Mouse (Mus musculus): ENCODE data around the gene Nae1.
"Not testable (repeated sequence)": the region's sequence is repeated elsewhere in the genome, so short reads cannot be mapped to it uniquely, and the experiment has no call there.

Gene Nae1

DNA sequence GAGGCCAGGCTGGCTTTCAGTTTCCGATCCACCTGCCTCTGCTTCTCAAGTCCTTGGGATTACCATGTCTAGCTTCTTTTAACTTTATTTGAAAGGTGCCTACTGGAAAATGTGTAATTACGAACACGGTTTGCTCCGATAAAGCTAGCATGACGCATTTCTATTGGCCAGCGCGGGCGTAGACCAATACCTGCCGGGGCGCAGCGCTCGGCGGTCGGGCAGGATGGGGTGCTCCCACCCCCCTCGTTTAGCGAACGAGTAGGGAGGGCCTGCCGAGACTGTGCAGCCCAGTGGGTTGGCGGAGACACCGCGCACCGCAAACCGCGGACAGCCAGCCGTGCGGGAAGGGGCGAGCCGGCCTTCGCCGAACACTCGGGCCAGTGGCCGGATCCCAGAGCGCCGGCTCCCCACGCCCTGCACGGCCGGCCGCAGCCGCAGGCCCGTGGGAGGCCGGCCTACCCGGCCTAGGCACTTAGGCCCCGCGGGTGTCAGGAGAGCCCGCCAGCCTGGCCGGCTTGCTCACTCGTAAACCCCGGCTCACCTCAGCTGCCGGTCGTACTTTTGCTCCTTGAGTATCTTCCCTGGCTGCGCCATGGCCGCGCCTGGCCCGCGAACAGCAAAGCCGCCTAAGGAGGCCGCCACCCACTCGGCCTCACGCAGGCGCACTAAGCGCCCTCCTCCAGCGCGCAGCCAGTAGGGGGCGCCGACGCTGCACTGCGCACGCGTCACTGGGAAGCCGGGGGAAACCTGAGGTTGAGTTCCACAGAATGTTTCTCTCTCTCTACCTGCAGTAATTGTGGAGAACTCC is at the start of gene Nae1, which contains the start of gene Car7:
Gene Nae1, minus strand, starts transcription at position 667 of the 808 bp plus-strand sequence.
Gene Car7, plus strand, starts transcription at position 719 of the 808 bp plus-strand sequence.
- DNase-seq (ENCODE audit: low spot score): peak; percentile 90

DNA sequence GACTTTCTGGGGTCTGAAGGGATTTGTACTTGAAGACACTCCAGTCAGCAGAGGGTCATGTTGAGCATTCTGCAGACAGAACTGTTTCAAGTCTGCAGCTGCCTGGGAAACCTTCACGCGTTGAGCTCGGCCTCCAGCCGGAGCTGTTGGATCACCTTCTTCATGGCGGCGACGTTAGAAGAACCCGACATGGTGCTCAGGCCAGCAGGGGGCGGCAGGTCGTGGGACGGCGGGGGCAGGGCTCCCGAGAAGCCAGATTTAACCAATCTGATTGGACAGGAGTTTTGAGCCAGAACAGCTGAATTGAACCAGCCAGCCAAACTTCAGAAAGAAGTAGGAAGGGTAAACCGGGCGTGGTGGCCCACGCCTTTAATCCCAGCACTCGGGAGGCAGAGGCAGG is 43.2 kb upstream of the Nae1 start:
- not testable (repeated sequence) for DNase-seq (ENCODE audit: low spot score)

DNA sequence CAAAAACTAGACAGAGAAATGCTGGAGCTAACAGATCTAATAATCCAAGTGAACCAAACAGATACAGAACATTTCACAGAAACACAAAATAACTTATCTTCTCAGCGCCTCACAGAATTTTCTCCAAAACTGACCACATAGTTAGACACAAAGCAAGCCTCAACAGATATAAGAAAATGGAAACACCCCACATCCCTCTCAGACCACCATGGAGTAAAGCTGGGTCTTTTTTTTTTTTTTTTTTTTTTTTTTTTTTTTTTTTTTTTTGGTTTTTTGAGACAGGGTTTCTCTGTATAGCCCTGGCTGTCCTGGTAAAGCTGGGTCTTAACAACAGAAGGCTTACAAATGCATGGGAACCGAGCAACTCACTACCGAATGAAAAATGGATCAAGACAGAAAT is 42.4 kb upstream of the Nae1 start:
- DNase-seq (ENCODE audit: low spot score): no peak

DNA sequence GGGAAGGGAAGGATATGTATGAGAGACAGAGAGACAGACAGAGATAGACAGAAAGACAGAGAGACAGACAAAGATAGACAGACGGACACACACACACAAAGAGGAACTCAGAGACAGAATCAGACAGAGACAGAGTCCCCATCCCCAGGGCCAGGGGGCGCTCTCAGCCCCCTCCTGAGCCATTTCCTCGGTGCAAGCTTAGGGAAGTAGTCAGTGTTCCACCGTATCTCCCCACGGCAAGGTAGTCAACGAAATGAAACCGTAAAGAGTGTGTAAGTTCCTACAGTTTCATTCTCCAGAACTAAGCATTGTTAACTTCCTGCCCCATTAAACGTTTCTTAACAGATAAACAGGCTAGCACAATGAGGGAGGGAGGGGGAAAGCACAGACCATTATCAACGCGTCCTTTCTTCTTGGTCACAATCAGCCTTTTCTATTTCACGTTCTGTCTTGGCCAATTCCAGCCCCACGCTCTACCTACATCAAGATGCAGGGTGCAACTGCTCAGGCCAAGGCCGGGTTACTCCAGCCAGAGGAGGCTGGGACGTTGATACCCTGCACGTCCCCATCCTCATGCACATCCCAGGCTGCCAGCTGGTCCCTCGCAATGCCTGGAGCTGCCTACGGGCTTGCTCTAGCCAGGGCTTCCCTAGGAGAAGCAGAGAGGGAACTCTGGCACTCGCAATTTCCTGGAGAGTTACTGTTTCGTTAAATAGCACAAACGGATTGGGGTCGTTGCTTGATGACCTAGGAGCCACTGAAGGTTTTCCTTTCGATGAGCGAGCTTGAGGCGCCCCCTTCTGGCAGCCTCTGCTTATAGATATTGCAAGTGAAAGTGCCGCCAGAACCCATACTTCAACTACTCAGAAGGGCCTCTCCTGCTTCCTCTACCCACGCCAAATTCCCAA is 36.3 kb upstream of the Nae1 start:
- DNase-seq (ENCODE audit: low spot score): peak; percentile 80

DNA sequence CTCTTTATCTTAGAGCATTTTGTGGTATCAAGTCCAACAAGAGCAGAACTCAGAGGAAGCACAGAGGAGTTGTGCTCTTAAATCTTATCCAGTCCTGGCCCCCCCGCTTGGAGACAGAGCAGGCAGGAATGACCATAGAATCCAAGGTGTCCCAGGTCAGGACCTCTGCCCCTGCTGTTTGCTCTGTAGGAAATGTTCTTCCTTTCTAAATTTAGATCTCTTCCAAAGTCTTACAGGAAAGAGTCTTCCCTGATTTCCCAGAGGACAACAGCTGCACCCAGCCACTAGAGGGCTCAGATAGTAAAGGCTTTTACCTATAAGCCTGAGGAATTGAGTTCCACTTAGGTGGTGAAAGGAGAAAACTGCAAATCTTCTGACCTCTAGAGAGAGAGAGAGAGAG is 35.1 kb upstream of the Nae1 start:
- DNase-seq (ENCODE audit: low spot score): peak; percentile 69

DNA sequence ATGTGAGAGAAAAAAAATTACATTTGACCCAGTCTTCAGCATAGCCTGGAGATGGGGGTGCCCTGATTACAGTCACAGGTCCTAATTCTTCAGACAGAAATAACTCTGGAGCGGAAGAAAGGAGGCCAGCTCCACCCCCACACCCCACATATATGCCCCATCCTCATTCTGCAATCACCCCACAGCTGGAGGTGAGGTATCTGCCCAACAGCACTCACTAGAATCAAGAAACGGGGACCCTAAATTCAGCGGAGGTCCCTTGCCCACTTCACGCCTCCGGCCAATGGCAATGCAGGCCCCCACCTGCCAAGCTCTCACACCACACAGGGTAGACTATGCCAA is 31.0 kb upstream of the Nae1 start:
- no peak for DNase-seq (ENCODE audit: low spot score)

DNA sequence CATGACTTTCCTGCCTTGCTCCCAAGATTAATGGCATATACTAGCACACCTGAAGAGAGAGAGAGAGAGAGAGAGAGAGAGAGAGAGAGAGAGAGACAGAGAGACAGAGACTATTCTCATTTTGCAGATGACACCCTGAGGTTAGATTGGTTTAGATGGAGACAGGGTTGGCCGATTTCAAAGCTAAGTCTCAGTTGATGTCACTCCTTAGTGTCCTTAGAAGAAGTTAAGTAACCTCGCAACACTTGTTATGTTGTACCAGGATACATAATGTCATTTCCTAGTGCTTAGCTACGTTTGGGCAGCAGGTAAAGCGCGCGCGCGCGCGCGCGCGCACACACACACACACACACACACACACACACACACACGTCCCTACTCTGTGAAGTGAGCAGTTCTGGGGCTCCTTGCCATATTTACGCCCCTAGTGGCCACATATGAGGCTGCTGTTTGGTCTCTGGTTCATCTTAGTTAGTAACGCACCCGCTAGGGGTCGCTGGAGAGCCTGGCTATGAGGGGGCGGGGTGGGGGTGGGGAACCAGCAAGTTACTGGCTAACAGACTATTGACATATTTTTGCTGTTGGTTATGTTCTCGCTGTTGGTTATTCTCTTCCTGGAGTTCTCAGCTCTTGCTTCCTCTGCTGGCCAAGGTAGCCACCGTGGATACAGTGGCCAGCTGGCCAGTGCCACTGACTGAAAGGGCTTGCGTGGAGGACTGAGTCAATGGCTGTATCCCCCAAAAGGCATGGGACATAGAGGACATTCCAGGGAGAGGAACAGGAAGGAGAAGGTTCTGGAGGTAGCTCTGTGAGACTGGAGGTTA is 30.4 kb upstream of the Nae1 start:
- DNase-seq (ENCODE audit: low spot score): peak; percentile 83

DNA sequence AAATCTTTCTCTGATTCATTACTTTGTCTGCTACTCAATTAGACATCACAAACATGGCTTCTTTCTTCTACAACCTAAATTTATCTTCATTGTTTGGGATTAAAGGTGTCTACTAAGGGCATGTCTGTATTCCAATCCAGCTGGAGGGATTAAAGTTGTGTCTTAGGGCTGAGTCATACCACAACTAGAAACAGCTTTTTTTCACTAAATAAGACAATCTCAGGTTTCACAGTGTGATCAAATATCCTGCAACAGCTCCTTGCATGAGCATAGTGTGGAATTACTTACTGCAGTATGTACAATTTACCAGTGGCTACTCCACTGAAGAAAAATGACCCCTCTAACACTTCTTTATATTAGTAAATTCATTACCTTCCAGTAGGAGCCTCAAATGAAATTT is 26.3 kb upstream of the Nae1 start:
- no peak for DNase-seq (ENCODE audit: low spot score)

DNA sequence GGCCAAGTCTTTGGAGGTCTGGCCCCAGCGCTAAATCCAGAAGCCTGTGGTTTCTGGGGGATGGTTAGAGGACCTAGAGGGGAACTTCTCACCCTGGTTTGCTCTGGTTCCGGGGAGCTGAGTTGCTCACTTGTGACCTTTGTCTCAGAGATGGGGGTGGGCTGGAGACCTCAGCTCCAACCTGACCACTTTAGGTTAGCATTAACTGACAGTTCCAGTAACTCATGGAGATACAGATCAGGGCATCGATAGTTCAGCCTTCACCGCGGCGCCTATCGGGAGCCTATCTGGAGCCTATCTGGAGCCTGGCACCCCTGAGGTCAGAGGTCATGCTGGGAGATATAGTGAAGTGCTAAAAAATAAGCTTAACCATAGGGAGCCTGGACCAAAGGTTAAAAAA is 22.8 kb upstream of the Nae1 start:
- DNase-seq (ENCODE audit: low spot score): peak; percentile 88

DNA sequence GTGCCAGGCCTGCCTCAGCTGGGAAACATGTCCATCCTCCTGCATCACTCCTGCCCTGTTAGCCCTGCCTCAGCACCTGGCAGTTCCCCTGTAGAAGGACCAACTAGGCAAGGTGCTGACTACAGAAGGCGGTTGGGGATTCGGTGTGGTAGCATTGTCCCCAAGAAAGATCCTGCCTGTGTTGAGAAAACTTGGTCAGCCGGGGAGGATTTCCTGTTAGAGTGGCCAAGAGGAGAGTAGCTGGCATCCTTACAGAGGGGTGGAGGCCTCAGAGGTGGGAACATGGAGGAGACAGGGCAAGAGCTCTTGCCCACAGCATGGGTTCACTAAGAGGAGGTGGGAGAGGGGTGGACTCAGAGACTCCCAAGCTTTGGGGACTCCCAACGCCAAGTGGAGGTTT is 20.8 kb upstream of the Nae1 start:
- no peak for DNase-seq (ENCODE audit: low spot score)

DNA sequence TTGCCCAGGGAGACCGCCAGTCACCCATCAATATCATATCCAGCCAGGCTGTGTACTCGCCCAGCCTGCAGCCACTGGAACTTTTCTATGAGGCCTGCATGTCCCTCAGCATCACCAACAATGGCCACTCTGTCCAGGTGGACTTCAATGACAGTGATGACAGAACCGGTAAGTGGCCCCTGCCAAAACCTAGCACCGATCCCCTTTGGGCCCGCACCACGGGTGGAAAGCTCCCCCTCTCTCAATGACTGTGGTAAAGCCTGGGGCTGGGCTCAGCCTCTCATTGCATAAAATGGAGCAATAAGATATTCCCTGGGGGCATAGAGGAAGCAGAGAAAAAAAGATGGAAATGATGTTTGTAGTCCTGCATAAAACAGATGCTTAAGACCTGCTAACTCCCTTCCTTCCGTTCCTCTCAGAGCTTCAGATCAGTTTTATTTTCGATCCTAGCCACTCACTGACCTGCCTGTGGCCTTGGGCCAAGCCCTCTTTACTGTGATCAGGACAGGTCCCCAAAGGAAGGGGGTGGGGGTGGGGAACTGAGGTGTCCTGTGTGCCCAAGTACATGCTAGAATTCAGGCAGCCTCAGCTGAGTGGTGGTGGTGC is 9.1 kb upstream of the Nae1 start:
- DNase-seq (ENCODE audit: low spot score): no peak

DNA sequence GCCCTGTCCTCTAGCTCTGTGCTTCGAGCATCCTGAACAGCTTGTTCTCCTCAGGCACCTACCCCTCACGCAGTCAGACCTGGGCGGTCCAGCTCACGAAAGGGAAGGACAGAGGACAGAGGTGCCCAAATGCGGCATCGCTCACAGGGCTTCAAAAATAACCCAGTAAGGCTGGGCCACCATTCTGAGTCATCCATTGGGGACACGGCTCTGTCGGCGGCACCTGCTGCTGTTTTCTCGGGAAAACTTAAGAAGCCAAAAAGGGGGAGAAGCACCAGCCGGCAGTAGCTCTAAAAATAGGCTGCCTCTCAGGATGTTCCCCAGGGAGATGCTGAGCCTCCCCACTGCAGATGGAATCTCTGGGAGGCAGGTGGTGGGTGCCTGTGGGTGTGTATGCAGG is 7.7 kb upstream of the Nae1 start:
- no peak for DNase-seq (ENCODE audit: low spot score)

DNA sequence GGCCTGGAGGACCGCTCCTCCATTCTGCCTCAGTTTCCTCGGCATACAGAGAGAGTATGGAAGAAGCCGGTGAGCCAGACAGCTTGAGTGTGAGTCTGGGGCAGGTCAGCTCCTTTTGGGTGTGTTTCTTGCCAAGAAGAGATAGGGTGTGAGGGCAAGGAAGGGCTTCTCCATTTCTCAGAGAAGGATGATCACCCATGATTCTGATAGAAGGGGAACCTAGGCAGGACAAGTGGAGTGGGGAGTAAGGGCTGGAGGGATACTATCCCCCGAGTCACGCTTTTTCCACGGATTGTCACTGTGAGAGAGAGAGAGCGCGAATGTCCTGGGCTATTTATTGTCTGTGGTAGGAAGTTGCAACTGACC is 7.1 kb upstream of the Nae1 start:
- DNase-seq (ENCODE audit: low spot score): no peak

DNA sequence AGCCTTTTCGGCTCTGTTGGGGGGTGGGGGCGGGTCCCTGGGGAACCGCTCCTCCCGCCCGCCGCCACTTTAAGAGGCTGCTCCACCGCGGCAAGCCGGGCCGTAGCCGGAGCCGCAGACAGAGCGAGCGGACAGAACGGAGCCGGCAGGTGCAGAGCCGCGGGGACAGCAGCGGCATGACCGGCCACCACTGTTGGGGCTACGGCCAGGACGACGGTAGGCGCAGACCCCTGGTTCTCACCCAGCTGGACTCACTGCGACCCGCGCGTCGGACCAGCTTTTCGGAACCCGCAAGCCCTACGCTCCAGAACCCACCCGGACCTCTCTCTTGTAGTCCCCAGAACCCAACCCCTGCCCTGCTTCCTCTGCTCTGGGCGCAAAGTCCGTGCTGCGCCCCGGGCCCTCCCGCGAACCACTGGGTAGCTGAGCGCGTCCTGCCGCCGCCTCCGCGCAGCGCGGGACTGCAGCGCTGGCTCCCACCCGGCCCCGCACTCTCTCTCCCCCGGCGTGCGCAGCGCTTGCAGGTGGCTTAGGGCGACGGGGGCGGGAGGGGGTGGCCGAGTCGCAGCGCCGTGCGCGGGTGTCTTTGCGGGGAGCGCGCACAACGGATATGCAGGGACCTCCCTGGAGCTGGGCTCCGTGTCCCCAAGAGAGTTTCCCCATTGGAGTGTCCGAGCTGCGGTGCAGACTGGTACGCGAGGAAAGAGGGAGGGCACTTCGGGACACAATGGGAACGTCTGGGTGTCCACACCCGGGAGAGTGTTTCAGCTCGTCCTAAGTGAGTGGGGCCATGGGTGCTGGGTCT is 6.5 kb upstream of the Nae1 start:
- DNase-seq (ENCODE audit: low spot score): peak; percentile 75

DNA sequence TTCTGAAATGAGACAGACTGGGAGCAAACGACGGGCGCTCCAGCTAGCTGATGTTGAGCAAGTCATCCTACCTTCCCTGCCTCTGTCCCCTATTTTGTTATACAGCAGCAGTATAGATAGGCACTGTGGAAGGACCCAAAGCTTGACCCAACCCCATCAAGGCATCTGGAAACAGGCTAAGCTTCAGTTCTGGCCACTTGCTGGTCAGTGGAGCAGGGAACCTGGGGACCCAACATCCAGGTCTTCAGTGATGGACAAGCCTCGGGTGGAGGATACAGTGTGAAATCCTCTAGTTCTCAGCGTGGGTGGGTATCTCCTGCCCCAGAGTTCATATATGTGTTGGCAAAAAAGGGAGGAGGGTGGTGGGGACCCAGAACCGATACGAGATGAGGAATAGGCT is 5.8 kb upstream of the Nae1 start:
- no peak for DNase-seq (ENCODE audit: low spot score)

DNA sequence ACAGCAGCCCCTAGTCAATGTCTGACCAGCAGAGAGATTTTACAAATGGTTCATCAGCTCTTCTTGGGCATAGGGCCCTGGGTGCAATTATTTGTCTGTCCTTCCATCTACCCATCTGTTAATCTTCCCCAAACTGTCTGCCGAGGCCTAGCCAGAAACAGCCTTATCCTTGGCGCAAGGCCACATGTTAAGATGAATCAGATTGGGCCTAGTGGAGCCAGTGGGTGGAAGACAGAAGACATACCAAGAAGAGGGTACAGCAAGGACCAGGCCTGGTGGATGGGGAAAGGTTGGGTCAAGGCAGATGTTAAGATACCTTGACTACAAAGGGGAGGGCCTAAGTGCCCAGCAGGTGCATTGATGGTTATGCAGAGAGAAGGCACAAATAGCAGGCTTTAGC is 5.1 kb upstream of the Nae1 start:
- DNase-seq (ENCODE audit: low spot score): no peak

DNA sequence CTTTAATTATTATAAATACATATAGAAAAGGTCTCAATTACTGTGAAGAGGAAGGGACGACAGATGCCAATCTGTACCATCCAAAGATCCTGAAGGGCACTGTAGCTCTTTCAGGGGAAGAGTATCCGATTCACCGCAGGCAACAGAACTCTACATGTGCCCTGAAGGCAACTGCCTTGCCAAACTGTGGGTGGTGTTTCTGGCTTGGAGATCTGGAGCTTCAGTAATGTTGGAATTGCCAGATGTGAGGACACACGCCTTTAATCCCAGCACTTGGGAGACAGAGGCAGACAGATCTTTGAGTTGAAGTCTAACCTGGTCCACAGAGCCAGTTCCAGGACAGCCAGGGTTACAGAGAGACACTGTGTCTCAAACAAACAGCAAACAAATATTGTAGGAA is 4.5 kb upstream of the Nae1 start:
- DNase-seq (ENCODE audit: low spot score): no peak

DNA sequence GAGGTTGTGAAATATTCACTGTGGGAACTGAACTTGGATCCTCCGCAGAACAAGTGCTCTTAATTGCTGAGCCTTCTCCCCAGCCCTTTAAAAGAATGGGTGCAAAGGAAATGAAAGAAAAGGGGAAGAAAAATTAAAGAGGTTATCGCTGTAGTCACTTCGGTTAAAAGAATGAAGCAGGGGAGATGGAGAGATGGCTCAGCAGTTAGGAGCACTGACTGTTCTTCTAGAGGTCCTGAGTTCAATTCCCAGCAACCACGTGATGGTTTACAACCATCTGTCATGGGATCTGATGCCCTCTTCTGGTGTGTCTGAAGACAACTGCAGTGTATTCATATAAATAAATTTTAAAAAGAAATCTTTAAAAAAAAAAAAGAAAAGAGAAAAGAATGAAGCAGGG is 1.6 kb upstream of the Nae1 start:
- DNase-seq (ENCODE audit: low spot score): no peak

DNA sequence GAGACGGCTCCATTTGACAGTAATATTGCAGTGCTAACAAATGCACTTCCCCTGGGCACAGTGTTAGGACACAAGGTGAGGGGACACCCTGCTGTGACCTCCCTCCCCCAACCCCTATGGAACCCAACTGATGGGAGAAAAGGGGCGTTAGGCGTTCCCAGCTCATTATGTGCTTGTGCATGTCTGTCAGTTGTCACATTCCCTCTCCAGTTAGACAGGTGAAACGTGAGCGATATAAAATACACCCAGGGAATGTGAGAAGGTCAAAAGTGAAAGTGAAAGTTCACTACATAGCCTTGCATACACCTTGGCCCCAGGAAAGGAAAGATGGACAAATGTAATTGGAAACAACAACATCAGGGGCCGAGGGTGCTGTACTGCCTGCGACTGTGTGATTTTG is 941 bp upstream of the Nae1 start:
- DNase-seq (ENCODE audit: low spot score): no peak

DNA sequence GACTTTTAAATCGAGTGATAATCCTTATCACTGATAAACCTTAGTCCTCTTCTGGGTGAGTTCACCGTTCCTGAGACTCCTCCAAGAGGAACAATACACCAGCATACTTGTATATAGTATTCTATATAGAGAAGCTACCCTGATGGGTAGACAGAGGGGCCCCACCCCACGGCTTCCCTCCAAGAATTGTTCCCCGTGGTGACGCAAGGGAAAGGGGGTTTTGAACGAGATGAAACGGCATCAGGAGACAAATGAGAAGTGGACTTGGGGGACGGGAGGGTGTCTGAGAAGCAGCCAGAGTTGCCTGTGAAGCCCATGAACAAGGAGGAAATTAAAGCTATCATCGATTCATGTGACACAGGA is 323 bp upstream of the Nae1 start:
- no peak for DNase-seq (ENCODE audit: low spot score)

DNA sequence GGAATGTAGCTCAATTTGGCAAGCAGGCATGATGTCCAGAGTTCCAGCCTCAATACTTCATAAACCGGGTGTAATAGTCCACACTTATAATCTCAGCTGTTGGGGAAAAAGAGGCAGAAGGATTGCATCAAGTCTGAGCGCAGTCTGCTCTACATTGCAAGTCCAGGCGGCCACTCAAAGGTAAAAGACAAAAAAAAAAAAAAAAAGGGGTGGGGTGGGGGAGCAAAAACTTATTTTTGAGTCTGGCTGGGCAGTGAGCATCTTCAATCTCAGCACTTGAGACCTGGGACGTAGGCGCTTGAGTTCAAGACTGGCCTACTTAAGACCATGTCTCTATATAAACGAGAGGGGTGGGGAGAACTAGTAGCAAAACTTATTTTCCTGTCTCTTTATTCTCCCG is 886 bp downstream of the Nae1 start:
- no peak for DNase-seq (ENCODE audit: low spot score)
